Mouse (Mus musculus) layer of hippocampus, postnatal 36 days (tissue): ENCODE measurements around the gene Rfpl4b. TPM values are rescaled to one million over a fixed set of nuclear protein-coding genes. Genes with fewer than 3 reads are reported as not detected.
A peak's percentile ranks its signal among the peaks of the same experiment; 100 is the strongest.
"Not testable (repeated sequence)": the region's sequence is repeated elsewhere in the genome, so short reads cannot be mapped to it uniquely, and the experiment has no call there.

Experiments used
- DNase-seq, 2 experiments: peaks; one replicate each; pipeline ENCODE4 v3.0.0; 2022
- total RNA-seq, 2 experiments: library from RNA; stranded (reverse); gene quantifications; 2 replicates each; pipeline ENCODE4 v1.2.3; 2021

Rfpl4b gene
- not detected for total RNA-seq

DNA sequence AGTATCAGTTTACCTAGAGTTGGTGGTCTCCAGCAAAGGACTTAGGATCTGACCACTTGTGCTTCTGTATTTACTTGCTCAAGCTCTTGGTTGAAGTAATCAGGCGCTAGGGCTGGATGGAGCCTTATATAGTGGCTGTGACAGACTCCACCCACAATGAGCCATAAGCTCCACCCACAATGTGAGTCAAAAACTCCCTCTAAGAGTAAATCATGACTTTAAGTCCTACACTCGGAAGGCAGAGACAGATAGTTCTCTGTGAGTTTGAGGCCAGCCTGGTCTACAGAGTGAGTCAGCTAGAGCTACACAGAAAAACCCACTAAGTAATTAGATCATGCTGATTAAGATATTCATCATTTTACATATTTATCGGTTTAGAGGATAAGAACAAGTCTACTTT, at the start of gene Rfpl4b:
Gene Rfpl4b, minus strand, starts transcription at position 101 of the 400 bp plus-strand sequence.
- DNase-seq, result no peak

DNA sequence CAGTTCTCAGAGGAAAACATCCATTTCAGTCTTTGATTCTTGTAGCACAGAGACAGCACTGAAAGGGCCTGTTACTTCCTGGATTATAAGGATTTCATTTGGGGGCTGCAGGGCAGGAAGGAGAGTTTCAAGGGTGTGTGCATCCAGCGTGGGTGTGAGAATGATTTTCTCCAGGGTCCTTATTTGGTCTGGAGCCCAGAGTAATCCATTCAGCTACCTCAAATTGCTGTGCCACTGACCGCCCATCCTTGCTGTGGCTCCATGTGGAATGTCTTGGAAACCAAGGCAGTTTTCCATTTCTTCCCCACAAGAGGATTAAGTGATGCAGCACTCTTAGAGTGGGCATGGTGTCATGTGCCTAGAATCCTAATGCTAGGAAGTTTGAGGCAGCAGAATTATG, 33.6 kb upstream of the Rfpl4b start:
- no peak for DNase-seq

DNA sequence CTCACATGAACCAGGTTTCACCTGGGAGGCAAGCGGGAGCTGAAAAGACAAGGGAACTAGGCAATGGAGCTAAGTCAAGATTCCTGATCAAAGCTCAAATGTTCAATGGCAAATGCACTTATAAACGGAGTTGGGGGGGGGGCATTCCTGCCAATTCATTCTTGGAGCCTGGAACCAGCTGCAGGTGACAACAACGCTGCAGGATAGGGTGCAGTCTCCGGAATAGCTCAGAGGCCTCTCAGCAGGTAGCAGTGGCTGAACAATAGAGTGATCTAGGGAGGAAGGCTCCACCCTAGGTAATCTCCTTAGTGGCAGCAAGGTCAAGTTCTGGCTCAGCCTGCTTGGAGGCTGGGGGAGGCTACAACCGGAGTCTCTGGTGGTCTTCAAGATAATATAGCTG, 28.4 kb upstream of the Rfpl4b start:
- DNase-seq, result not testable (repeated sequence)

DNA sequence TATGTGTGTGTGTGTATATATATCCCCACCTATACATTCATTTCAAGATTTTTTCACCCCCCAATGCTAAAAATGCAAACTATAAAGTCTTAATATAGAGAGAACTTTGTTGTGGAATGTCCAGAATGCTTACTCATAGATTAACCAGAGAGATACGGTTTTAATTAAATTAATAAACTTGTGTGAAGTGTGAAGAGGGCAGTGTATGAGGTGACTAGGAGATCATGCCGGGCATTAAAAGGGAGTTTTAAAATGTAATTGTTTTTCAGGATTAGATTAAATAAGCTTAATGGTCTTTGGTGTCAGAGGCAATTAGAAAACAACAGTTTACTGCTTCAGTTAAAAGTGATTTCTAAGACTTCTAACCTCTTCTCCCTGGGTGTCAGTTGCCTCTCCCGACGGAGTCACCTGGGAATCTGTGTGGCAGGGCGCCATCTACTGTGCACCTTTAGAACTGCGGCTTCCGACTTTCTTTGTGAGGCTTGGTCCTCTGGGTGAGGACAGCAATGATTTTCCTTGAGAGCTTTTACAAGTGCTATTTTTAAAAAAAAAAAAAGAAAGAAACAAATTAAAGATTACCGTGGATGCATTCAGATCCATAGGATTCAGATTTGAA, 27.4 kb upstream of the Rfpl4b start:
- peak; percentile 55 to 66 for DNase-seq

DNA sequence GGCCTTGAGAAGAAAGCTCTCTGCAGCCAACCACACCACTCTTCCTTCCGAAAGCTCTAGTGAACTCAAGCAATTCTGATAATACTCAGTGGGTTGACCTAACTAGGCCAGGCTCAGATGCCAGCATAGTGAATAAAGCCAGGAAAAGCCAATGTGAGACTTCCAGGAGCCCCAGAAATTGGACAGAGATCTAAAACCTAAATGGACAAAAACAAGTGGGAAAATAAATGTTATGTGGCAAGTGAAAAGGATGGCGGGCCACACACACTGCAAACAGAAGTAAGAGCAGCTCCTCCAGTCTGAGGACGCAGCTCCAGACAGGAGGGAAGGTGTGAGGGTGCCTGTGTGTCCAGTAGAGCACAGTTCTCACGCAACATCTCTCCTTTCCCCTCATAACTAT, 26.7 kb upstream of the Rfpl4b start:
- DNase-seq, result no peak

DNA sequence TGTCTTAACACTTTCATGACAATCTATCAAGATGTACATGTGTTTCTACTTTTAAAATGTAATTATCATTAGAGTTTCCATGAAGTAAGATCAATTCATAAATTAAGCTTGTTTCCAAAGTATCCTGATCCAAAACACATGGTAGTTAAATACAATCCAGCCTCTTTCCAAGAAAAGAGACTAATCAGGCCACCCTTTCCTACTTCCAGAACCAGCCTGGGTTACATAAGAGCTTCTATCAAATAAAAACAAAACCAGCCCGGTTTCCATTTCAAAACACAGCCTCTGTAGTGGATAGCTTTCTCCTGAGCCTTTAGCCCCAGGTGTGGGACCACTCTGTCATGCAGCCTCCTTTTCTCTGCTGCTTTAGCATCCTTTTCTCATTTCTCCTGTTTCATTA, 2.2 kb upstream of the Rfpl4b start:
- DNase-seq, result no peak

DNA sequence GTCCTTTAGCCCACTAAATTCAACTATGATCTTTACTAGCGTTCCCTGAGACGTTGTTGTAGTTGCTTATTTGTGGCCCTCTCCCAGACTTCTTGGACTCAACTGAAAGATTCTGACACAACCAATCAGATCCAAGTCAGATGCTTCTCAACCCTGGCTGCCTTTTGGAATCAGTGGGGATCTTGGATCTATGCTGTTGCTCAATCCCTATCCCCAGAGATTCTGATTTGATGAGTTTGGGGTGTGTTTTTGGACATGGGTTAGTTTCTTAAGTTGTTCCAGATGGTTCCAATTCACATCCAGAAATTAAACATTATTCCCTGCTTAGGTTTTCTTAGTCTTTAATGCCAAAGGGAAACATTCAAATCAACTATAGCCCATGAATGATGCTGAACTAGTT, 15.5 kb downstream of the Rfpl4b start:
- DNase-seq, result no peak

DNA sequence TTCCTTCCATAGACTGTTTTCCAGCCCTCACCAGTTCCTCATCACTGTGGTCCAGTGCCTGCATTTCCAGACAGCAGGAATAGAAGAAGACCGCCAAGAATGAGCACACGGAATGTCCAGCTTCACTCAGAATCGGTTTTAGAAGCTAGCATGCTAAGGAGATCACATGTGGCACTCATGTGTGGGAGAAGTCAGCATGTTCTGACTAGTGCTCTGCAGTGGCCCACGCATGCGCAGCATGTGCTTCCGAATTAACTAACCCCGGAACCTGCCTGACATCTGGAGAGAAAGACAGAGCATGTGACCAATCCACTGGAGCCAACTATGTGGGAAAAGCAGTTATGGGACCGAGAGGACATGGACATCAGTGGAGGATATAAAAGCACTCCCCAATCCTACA, 17.5 kb downstream of the Rfpl4b start:
- no peak for DNase-seq

DNA sequence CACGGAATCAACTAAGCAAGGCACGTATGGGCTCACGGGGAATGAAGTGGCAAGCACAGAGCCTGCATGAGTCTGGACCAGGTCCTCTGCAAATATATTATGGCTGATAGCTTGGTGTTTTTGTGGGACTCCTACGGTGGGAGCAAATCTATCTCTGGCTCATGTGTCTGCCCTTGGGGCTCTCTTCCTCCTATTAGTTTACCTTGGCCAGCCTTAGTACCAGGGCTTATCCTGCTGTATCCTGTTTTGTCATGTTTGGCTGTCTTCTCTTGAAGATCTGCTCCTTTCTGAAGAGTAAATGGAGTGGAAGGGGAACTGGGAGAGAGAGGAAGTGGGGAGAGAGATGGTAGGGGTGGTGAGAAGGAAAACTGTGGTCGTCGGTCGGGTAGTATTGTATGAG, 18.3 kb downstream of the Rfpl4b start:
- no peak for DNase-seq

DNA sequence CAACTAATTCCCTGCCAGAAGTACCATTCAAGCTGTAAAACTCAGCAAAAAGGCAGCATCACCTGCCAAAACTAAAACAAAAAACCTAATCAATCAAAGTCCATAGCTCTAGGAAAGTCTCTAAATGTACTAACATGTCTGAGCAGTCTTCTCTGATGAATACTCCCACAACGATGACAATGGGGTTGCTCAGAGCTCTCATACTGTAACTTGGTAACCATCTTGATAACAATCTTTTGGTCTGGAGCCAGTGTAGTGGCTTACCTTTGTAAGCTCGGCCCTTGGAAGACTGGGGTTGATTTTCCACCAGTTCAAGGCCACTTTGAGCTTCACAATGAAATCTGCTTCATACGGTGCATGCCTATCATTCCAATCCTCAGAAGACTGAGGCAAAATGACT, 33.0 kb downstream of the Rfpl4b start:
- DNase-seq, result no peak

Other genes with a start within 250 kb of the Rfpl4b start
- 1 to 10 TPM; 3.6 to 4.5 TPM for gene Lama4, start 143.7 kb upstream of the Rfpl4b start, total RNA-seq